Mouse (Mus musculus): ENCODE measurements around the gene Smagp.
A peak's percentile ranks its signal among the peaks of the same experiment; 100 is the strongest.

The Smagp gene

GRCm38 (mm10) chr15:100636700-100637501 lies at the start of gene Smagp:
Smagp (minus strand) TSS chr15:100636940.
- no peak for DNase-seq

GRCm38 (mm10) chr15:100686434-100686833 lies 49.7 kb upstream of the Smagp start:
- no peak for DNase-seq

- no peak for DNase-seq
These were observed 49.1 kb upstream of the Smagp start for GRCm38 (mm10) chr15:100685849-100686248.

GRCm38 (mm10) chr15:100685255-100685654 lies 48.5 kb upstream of the Smagp start:
- DNase-seq, result no peak

DNA sequence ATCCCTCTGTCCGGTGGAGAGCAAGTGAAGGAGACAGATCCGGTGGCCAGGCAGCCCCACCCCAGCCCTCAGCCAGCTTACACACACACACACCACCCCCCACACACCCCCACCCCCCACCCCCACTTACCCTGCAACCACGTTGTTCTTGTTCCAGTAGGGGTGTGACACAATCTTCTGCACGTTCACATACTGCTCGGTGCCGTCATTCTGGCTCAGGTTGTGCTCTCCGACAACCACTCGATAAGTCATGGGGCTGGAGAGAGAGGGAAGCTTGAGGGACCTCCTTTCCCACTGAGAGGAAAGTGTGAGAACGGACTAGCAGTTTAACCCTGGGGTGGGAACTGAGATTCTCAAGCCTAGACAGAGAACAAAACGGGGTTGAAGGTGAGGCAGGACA lies 47.7 kb upstream of the Smagp start:
- DNase-seq, result no peak

GRCm38 (mm10) chr15:100683041-100683440 lies 46.3 kb upstream of the Smagp start:
- peak; percentile 60 for DNase-seq

DNA sequence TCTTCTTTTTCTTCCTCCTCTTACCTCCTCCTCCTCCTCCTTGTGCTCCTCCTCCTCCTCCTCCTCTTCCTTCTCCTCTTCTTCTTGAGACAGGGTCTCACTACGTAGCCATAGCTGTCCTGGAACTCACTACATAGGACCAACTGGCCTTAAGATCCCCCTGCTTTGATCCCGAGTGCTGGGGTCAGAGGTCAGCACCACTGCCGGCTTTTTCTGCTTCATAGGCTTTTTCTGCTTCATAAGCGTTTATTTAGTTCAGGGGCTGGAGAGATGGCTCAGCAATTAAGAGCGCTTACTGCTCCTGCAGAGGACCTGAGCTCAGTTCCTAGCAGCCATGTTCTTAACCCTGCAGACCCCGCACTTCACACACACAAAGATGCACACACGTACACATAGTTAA lies 45.0 kb upstream of the Smagp start:
- no peak for DNase-seq

- DNase-seq, result no peak
These were observed 43.6 kb upstream of the Smagp start for GRCm38 (mm10) chr15:100680381-100680780.

GRCm38 (mm10) chr15:100679005-100679404 lies 42.3 kb upstream of the Smagp start:
- DNase-seq, result no peak

GRCm38 (mm10) chr15:100678581-100678980 lies 41.8 kb upstream of the Smagp start:
- no peak for DNase-seq

GRCm38 (mm10) chr15:100677675-100678074 lies 40.9 kb upstream of the Smagp start:
- DNase-seq, result no peak

- DNase-seq, result no peak
These were observed 39.8 kb upstream of the Smagp start for GRCm38 (mm10) chr15:100676521-100676920.

DNA sequence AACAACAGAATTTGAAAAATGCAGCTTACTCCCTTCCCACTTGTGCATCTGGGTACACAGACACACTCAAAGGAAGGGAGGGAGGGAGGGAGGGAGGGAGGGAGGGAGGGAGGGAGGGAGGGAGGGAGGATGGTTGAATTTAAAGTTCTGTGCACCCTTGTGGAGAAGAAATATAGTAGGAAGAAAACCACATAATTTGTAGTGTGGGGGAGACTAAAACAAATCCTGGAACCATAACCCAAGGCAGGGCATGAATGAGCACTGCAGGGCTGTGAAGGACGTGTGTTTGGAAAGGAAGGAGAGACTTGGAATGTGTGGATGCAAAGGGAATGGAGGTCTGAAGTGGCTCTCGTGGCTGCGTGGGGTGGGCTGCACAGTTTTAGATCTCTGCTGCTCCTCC lies 38.7 kb upstream of the Smagp start:
- DNase-seq, result no peak

GRCm38 (mm10) chr15:100674566-100674965 lies 37.8 kb upstream of the Smagp start:
- DNase-seq, result no peak

GRCm38 (mm10) chr15:100673585-100674391 lies 37.0 kb upstream of the Smagp start:
- DNase-seq, result no peak

DNA sequence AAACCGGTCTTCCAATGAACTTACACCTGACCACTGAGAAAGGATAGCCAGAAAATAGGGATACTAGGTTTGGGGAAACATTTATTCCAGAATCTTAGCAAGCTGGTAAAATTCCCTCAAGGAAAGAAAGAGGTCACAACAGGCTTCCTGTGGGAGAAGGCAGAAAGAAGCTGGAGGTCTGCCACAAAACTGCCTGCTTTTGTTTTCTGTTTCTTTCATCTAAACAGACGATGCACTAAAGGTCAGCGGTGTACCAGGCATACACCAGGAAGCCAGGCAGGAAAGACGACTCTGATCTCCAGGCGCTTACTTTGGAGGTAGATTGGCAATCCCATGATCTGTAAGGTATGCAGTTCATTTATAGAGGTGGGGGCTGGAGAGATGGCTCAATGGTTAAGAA lies 34.1 kb upstream of the Smagp start:
- no peak for DNase-seq

- DNase-seq, result no peak
These were observed 33.3 kb upstream of the Smagp start for GRCm38 (mm10) chr15:100670004-100670403.

DNA sequence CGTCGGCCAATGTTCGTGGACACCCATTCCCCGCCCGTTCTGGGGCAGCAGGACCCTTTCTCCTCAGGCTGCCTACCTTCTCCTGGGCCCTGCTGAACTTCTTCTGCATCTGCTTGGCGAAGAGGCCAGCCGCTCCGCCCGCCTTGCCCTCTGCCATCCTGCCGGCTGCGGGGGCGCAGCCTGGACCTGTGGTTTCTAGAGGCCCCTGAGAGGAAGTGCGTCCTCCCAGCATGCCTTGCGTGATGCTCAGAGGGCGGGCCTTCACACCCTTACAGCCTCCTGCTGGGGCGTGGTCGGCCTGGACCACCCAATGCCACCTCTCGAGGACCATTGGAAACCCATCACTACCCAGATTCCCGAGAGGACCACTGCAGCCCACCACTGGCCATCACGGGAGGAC lies 32.6 kb upstream of the Smagp start, which contains the start of gene Bin2:
Gene Bin2 (minus strand): TSS at position 217 of the 400 bp plus-strand sequence.
- DNase-seq, result no peak

- DNase-seq, result no peak
These were observed 31.3 kb upstream of the Smagp start for GRCm38 (mm10) chr15:100667871-100668545.

GRCm38 (mm10) chr15:100667420-100667819 lies 30.7 kb upstream of the Smagp start:
- no peak for DNase-seq

DNA sequence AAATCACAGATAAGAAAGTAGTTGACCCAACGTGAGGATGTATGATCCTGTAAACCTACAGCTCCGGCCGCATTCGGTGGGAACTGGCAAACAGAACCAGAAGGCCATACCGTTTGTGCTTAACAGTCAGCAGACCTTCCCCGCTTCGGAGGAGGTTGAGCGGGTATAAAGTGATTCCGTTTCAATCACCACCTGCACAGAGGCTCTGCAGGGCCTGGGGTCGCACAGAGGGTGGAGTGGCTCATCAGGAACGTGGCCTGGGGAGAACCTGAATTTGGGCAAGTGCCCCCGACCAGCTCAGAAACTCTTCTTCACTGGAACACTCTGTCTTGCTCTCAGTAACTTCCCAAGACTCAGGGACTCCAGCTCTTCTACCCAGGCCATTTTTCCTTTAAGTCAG lies 30.1 kb upstream of the Smagp start:
- DNase-seq, result no peak

GRCm38 (mm10) chr15:100666219-100666696 lies 29.5 kb upstream of the Smagp start:
- no peak for DNase-seq
